Mouse (Mus musculus): ENCODE results near the gene Osbpl8. TPM values are rescaled to one million over a fixed set of nuclear protein-coding genes. Genes with fewer than 3 reads are reported as not detected.

Osbpl8 gene
- polyA plus RNA-seq, 1 experiment from 2014 or later, result 3.0 TPM

GRCm38 (mm10) chr10:111335517-111336352, 171.2 kb downstream of the Osbpl8 start:
- no peaks in the 10 kb centered on the region for H3K36me3 ChIP-seq (ENCODE audit: control insufficient read depth, insufficient read depth, low read length)
- H3K27me3 ChIP-seq (replicated peaks; ENCODE audit: control insufficient read depth, insufficient read depth, low read length), result no peaks in the 10 kb centered on the region
- peak overlapping the region; percentile 68 for H3K4me2 ChIP-seq (ENCODE audit: low read depth, low read length)
- peak overlapping the region; percentile 58 for H3K9ac ChIP-seq (ENCODE audit: low read depth, low read length)
- peak overlapping the region; percentile 36 for H3K4me3 ChIP-seq (ENCODE audit: low read length)
- no peak overlapping the region for H3K27ac ChIP-seq (ENCODE audit: low read length)
- no peaks in the 10 kb centered on the region for H3K4me1 ChIP-seq (ENCODE audit: control insufficient read depth, insufficient read depth, low read length)
- WGBS, result 19% methylated on average over 29 of the region's 29 CpGs
- H3K9me3 ChIP-seq (ENCODE audit: control insufficient read depth, low read length), result no peaks in the 10 kb centered on the region
- peak; percentile 84 for ATAC-seq

GRCm38 (mm10) chr10:111336353-111336713, 171.8 kb downstream of the Osbpl8 start:
- no peaks in the 10 kb centered on the region for H3K27me3 ChIP-seq (replicated peaks; ENCODE audit: control insufficient read depth, insufficient read depth, low read length)
- H3K4me1 ChIP-seq (ENCODE audit: control insufficient read depth, insufficient read depth, low read length), result no peaks in the 10 kb centered on the region
- no peaks in the 10 kb centered on the region for H3K36me3 ChIP-seq (ENCODE audit: control insufficient read depth, insufficient read depth, low read length)
- ATAC-seq, result peak; percentile 59
- no peaks in the 10 kb centered on the region for H3K9me3 ChIP-seq (ENCODE audit: control insufficient read depth, low read length)
- H3K4me2 ChIP-seq (ENCODE audit: low read depth, low read length), result peak overlapping the region; percentile 68
- no peak overlapping the region for H3K9ac ChIP-seq (ENCODE audit: low read depth, low read length)
- peak overlapping the region; percentile 36 for H3K4me3 ChIP-seq (ENCODE audit: low read length)
- 14% methylated on average over 10 of the region's 10 CpGs for WGBS
- no peak overlapping the region for H3K27ac ChIP-seq (ENCODE audit: low read length)

GRCm38 (mm10) chr10:111339296-111339695, 174.7 kb downstream of the Osbpl8 start:
- Histone ChIP-seq H3K4me3 (ENCODE audit: low read length) (no peak overlapping the region), H3K36me3 (ENCODE audit: control insufficient read depth, insufficient read depth, low read length) (no peaks in the 10 kb centered on the region), H3K4me1 (ENCODE audit: control insufficient read depth, insufficient read depth, low read length) (no peaks in the 10 kb centered on the region), H3K27ac (ENCODE audit: low read length) (no peak overlapping the region), H3K27me3 (replicated peaks; ENCODE audit: control insufficient read depth, insufficient read depth, low read length) (no peaks in the 10 kb centered on the region), H3K9me3 (ENCODE audit: control insufficient read depth, low read length) (no peaks in the 10 kb centered on the region), H3K9ac (ENCODE audit: low read depth, low read length) (no peak overlapping the region), H3K4me2 (ENCODE audit: low read depth, low read length) (no peak overlapping the region)
- 73% methylated on average over 11 of the region's 11 CpGs for WGBS
- ATAC-seq, result no peak

GRCm38 (mm10) chr10:111341761-111342160, 177.2 kb downstream of the Osbpl8 start:
- Histone ChIP-seq H3K27ac (ENCODE audit: low read length) (no peak overlapping the region), H3K4me1 (ENCODE audit: control insufficient read depth, insufficient read depth, low read length) (no peaks in the 10 kb centered on the region), H3K4me3 (ENCODE audit: low read length) (no peak overlapping the region), H3K27me3 (replicated peaks; ENCODE audit: control insufficient read depth, insufficient read depth, low read length) (no peaks in the 10 kb centered on the region), H3K9ac (ENCODE audit: low read depth, low read length) (no peak overlapping the region), H3K9me3 (ENCODE audit: control insufficient read depth, low read length) (no peaks in the 10 kb centered on the region), H3K4me2 (ENCODE audit: low read depth, low read length) (no peak overlapping the region), H3K36me3 (ENCODE audit: control insufficient read depth, insufficient read depth, low read length) (no peaks in the 10 kb centered on the region)
- no peak for ATAC-seq
- 82% methylated on average over 7 of the region's 7 CpGs for WGBS

- H3K27me3 ChIP-seq (replicated peaks; ENCODE audit: control insufficient read depth, insufficient read depth, low read length), result no peaks in the 10 kb centered on the region
- no peak overlapping the region for H3K27ac ChIP-seq (ENCODE audit: low read length)
- H3K4me2 ChIP-seq (ENCODE audit: low read depth, low read length), result no peak overlapping the region
- H3K9ac ChIP-seq (ENCODE audit: low read depth, low read length), result no peak overlapping the region
- ATAC-seq, result no peak
- WGBS, result 70% methylated on average over 5 of the region's 5 CpGs
- H3K36me3 ChIP-seq (ENCODE audit: control insufficient read depth, insufficient read depth, low read length), result no peaks in the 10 kb centered on the region
- H3K4me1 ChIP-seq (ENCODE audit: control insufficient read depth, insufficient read depth, low read length), result no peaks in the 10 kb centered on the region
- no peaks in the 10 kb centered on the region for H3K9me3 ChIP-seq (ENCODE audit: control insufficient read depth, low read length)
- H3K4me3 ChIP-seq (ENCODE audit: low read length), result no peak overlapping the region
Observed at GRCm38 (mm10) chr10:111343555-111343954, 179.0 kb downstream of the Osbpl8 start.

Other genes starting within 250 kb of the Osbpl8 start
- 236 and 254 TPM in 2 replicates for gene Csrp2, start 245.0 kb upstream of the Osbpl8 start, polyA plus RNA-seq (2015; fragmentation: Nextera tagmentation; extraction: Ambion mirVana)
- gene Zdhhc17, start 154.6 kb upstream of the Osbpl8 start, polyA plus RNA-seq (2015; fragmentation: Nextera tagmentation; extraction: Ambion mirVana), result 12.8 and 14.8 TPM in 2 replicates
- 3.9 and 4.1 TPM in 2 replicates for gene Bbs10, start 133.9 kb downstream of the Osbpl8 start, polyA plus RNA-seq (2015; fragmentation: Nextera tagmentation; extraction: Ambion mirVana)